Mouse (Mus musculus) myocyte (in vitro differentiated cells): Measurements from ENCODE around the gene Defb45.

ENCODE experiments used
- CEBPB ChIP-seq: IDR thresholded peaks from 2 replicates; pipeline ENCODE4 v1.6.1; 2011; ENCODE audit warnings: mild to moderate bottlenecking, moderate library complexity; ENCODE audit not compliant: poor library complexity, insufficient read depth, severe bottlenecking
- MAX ChIP-seq: IDR thresholded peaks from one replicate; pipeline ENCODE4 v1.6.1; 2011; ENCODE audit warnings: low read depth, mild to moderate bottlenecking, control low read depth
- MYOD1 ChIP-seq, 3 experiments: IDR thresholded peaks; one replicate each; pipeline ENCODE4 v1.6.1; 2011; ENCODE audit warnings: control low read depth in 2 of 3, low read depth in 2 of 3, mild to moderate bottlenecking in 2 of 3, moderate library complexity in 1 of 3; ENCODE audit not compliant: insufficient read length in 2 of 3, control insufficient read depth in 1 of 3
- MYOG ChIP-seq, 3 experiments: IDR thresholded peaks; one replicate each; pipeline ENCODE4 v1.6.1; 2011; ENCODE audit warnings: control low read depth in 2 of 3, low read depth in 2 of 3, mild to moderate bottlenecking in 2 of 3; ENCODE audit not compliant: insufficient read length in 2 of 3, control insufficient read depth in 1 of 3, insufficient read depth in 1 of 3
- POLR2A ChIP-seq: IDR thresholded peaks from one replicate; pipeline ENCODE4 v1.6.1; 2011; ENCODE audit warnings: low read depth, mild to moderate bottlenecking, control low read depth, moderate library complexity; ENCODE audit not compliant: insufficient read length
- POLR2AphosphoS2 ChIP-seq: IDR thresholded peaks from one replicate; pipeline ENCODE4 v1.6.1; 2011; ENCODE audit warnings: low read depth, control low read depth; ENCODE audit not compliant: insufficient read length
- REST ChIP-seq: IDR thresholded peaks from one replicate; pipeline ENCODE4 v1.6.1; 2011; ENCODE audit warnings: mild to moderate bottlenecking, control low read depth, moderate library complexity; ENCODE audit not compliant: insufficient read depth, insufficient read length
- TCF12 ChIP-seq: IDR thresholded peaks from one replicate; pipeline ENCODE4 v1.6.1; 2011; ENCODE audit warnings: mild to moderate bottlenecking, control low read depth; ENCODE audit not compliant: poor library complexity, insufficient read depth, severe bottlenecking
- USF1 ChIP-seq: IDR thresholded peaks from one replicate; pipeline ENCODE4 v1.6.1; 2011; ENCODE audit warnings: low read depth, mild to moderate bottlenecking, control low read depth, moderate library complexity

- TF ChIP-seq MYOD1 (IDR thresholded peaks at IDR 0.05; ENCODE audit: control insufficient read depth in 1 of 3, insufficient read length in 2 of 3, low read depth in 2 of 3): no peak
- no peak for TF ChIP-seq POLR2A
- no peak for TF ChIP-seq POLR2AphosphoS2
- no peak for TF ChIP-seq REST
- TF ChIP-seq USF1: no peak
- TF ChIP-seq TCF12: no peak
- TF ChIP-seq CEBPB: no peak
- TF ChIP-seq MYOG (IDR thresholded peaks at IDR 0.05; ENCODE audit: control insufficient read depth in 1 of 3, insufficient read depth in 1 of 3, insufficient read length in 2 of 3, low read depth in 2 of 3): no peak
- no peak for TF ChIP-seq MAX
These were observed 25.7 kb downstream of the Defb45 start for GRCm38 (mm10) chr2:152573484-152573883.
